ENCODE assay signal across 9 mouse cellular contexts in genomic region chr11:45805312-45805772, GRCm38 (mm10). TPM values are rescaled to one million over a fixed set of nuclear protein-coding genes. Genes with fewer than 3 reads are reported as not detected.
A peak's percentile ranks its signal among the peaks of the same experiment; 100 is the strongest.
DNase-seq lines count a peak whose midpoint lies in the region; ATAC-seq lines count a peak whose summit lies in the region.
"Had no signal": no experiment of that assay in that cellular context is flagged by ENCODE, and none has a peak within 500 bp of the region (broad histone marks: within the 10 kb centered on the region; RNA-seq: fewer than 3 reads in every experiment).

No protein-coding gene starts in this region.

- H3K27me3 ChIP-seq in heart, embryonic 14.5 days (ENCODE audit: control insufficient read depth, insufficient read depth, low read length) = no peaks in the 10 kb centered on the region
- H3K27me3 ChIP-seq in liver, embryonic 13.5 days = no peaks in the 10 kb centered on the region
- no peaks in the 10 kb centered on the region for H3K27me3 ChIP-seq in midbrain, embryonic 16.5 days (ENCODE audit: control insufficient read depth, insufficient read depth, low read depth, low read length)
- 0 out of 2 replicates have a peak, but pooled peaks cover 4% of the 10 kb centered on the region for H3K27me3 ChIP-seq in forebrain, embryonic 13.5 days

- peak; percentile 35; the same call in 1 of the 2 replicates for ATAC-seq in heart, embryonic 14.5 days (ENCODE audit: insufficient number of reproducible peaks, insufficient read depth, low FRiP score, low read depth)
- ATAC-seq in liver, embryonic 13.5 days (ENCODE audit: low read depth) = peak; percentile 97
- no peak for ATAC-seq in midbrain, embryonic 16.5 days
- no peak for ATAC-seq in forebrain, embryonic 13.5 days
- ATAC-seq: activated CD4-positive, CD25-positive, alpha-beta regulatory T cell, adult 4 months had no signal

- H3K9me3 ChIP-seq in heart, embryonic 14.5 days (ENCODE audit: control insufficient read depth, low read length) = no peaks in the 10 kb centered on the region
- H3K9me3 ChIP-seq in liver, embryonic 13.5 days (replicated peaks) = no peaks in the 10 kb centered on the region
- no peaks in the 10 kb centered on the region for H3K9me3 ChIP-seq in midbrain, embryonic 16.5 days (replicated peaks; ENCODE audit: control insufficient read depth, low read length, poor library complexity, severe bottlenecking)
- H3K9me3 ChIP-seq in forebrain, embryonic 13.5 days (replicated peaks) = no peaks in the 10 kb centered on the region

- no peak overlapping the region for H3K4me3 ChIP-seq in heart, embryonic 14.5 days (ENCODE audit: control insufficient read depth in 1 of 2, insufficient read depth in 1 of 2, low read depth in 1 of 2, low read length in 2 of 2)
- no peak overlapping the region; the same call in 1 of the 2 replicates for H3K4me3 ChIP-seq in liver, embryonic 13.5 days (replicated peaks)
- no peak overlapping the region for H3K4me3 ChIP-seq in midbrain, embryonic 16.5 days (ENCODE audit: low read depth, low read length)
- no peak overlapping the region for H3K4me3 ChIP-seq in forebrain, embryonic 13.5 days

- H3K27ac ChIP-seq in heart, embryonic 14.5 days (replicated peaks in 1 of 2; ENCODE audit: control insufficient read depth in 1 of 2, insufficient read depth in 1 of 2, low read depth in 2 of 2, low read length in 2 of 2) = no peak overlapping the region
- peak overlapping the region; percentile 99 for H3K27ac ChIP-seq in liver, embryonic 13.5 days
- no peak overlapping the region for H3K27ac ChIP-seq in midbrain, embryonic 16.5 days (ENCODE audit: low read length)
- H3K27ac ChIP-seq in forebrain, embryonic 13.5 days = no peak overlapping the region

- H3K36me3 ChIP-seq in heart, embryonic 14.5 days (ENCODE audit: control insufficient read depth, insufficient read depth, low read length) = no peaks in the 10 kb centered on the region
- H3K36me3 ChIP-seq in liver, embryonic 13.5 days = no peaks in the 10 kb centered on the region
- no peaks in the 10 kb centered on the region for H3K36me3 ChIP-seq in midbrain, embryonic 16.5 days (ENCODE audit: control insufficient read depth, insufficient read depth, low read length)
- H3K36me3 ChIP-seq in forebrain, embryonic 13.5 days (ENCODE audit: poor library complexity, severe bottlenecking) = no peaks in the 10 kb centered on the region

- WGBS in heart, embryonic 14.5 days = 25% methylated on average over 6 of the region's 6 CpGs
- WGBS in liver, embryonic 13.5 days (ENCODE audit: insufficient replicate concordance) = 10% methylated on average over 6 of the region's 6 CpGs
- 81% methylated on average over 6 of the region's 6 CpGs for WGBS in midbrain, embryonic 16.5 days
- WGBS in forebrain, embryonic 13.5 days = 80% methylated on average over 6 of the region's 6 CpGs

- H3K9ac ChIP-seq in heart, embryonic 14.5 days (ENCODE audit: low read length) = no peak overlapping the region
- H3K9ac ChIP-seq in liver, embryonic 13.5 days = peak overlapping the region; percentile 66
- no peak overlapping the region for H3K9ac ChIP-seq in midbrain, embryonic 16.5 days (ENCODE audit: low read depth, low read length)
- no peak overlapping the region for H3K9ac ChIP-seq in forebrain, embryonic 13.5 days

- peaks cover 0 to 2% of the 10 kb centered on the region in 2 experiments; a peak in 1 of 4 replicates for H3K4me1 ChIP-seq in heart, embryonic 14.5 days (ENCODE audit: control insufficient read depth in 2 of 2, insufficient read depth in 2 of 2, low read length in 2 of 2)
- peaks cover 97% of the 10 kb centered on the region for H3K4me1 ChIP-seq in liver, embryonic 13.5 days (replicated peaks)
- H3K4me1 ChIP-seq in midbrain, embryonic 16.5 days (ENCODE audit: control insufficient read depth, insufficient read depth, low read length) = no peaks in the 10 kb centered on the region
- no peaks in the 10 kb centered on the region for H3K4me1 ChIP-seq in forebrain, embryonic 13.5 days

- intact Hi-C loops in left cerebral cortex, postnatal 14 days (cut with DNase I) = no loop called here

- peak; percentile 45 to 67 for DNase-seq in urinary bladder, adult 18-20 months (ENCODE audit: low spot score in 2 of 2)
- DNase-seq in urinary bladder, postnatal 10 days (ENCODE audit: low spot score) = no peak
- peak; percentile 88 for DNase-seq in liver, embryonic 13.5 days
- DNase-seq in left cerebral cortex, postnatal 14 days (ENCODE audit: low spot score in 2 of 2) = no peak
- DNase-seq in embryo, embryonic 11 days = no peak

- no peak overlapping the region for H3K4me2 ChIP-seq in heart, embryonic 14.5 days (ENCODE audit: low read length)
- peak overlapping the region; percentile 59 for H3K4me2 ChIP-seq in liver, embryonic 13.5 days
- no peak overlapping the region for H3K4me2 ChIP-seq in midbrain, embryonic 16.5 days (ENCODE audit: low read length)
- H3K4me2 ChIP-seq in forebrain, embryonic 13.5 days = no peak overlapping the region

RNA-seq across cellular contexts. Expression of gene Clint1, which starts 46.5 kb away (rescaled TPM):
- polyA plus RNA-seq in heart, embryonic 14.5 days (2014; fragmentation: Nextera tagmentation; extraction: Ambion mirVana) = 47.3 and 48.7 TPM in 2 replicates
- 57.4 and 71.8 TPM in 2 replicates for polyA plus RNA-seq in liver, embryonic 13.5 days (2015; fragmentation: Nextera tagmentation; extraction: Ambion mirVana)
- polyA plus RNA-seq in midbrain, embryonic 16.5 days (2015; fragmentation: Nextera tagmentation; extraction: Ambion mirVana) = 38.7 and 42.6 TPM in 2 replicates
- 49.8 and 51.0 TPM in 2 replicates for polyA plus RNA-seq in forebrain, embryonic 13.5 days (2015; fragmentation: Nextera tagmentation; extraction: Ambion mirVana)
- total RNA-seq in left cerebral cortex, postnatal 14 days (2021) = 10 to 100 TPM; 46.1 to 49.2 TPM

Comparison
In these comparisons a context has a peak if more than half of its experiments do, and no peak if none do; other contexts are left out.
1. DNase-seq: peak in urinary bladder, adult 18-20 months (2 of 2) and liver, embryonic 13.5 days (single experiment); none in urinary bladder, postnatal 10 days (single experiment), left cerebral cortex, postnatal 14 days (0 of 2) and embryo, embryonic 11 days (single experiment).
2. ATAC-seq: peak in heart, embryonic 14.5 days (single experiment) and liver, embryonic 13.5 days (single experiment); none in midbrain, embryonic 16.5 days (single experiment) and forebrain, embryonic 13.5 days (single experiment).